Mouse (Mus musculus) bone marrow, adult 2 months (tissue): ENCODE results near the gene Myrfl. TPM values are rescaled to one million over a fixed set of nuclear protein-coding genes. Genes with fewer than 3 reads are reported as not detected.

ENCODE experiments used
- H3K27ac ChIP-seq: fragments of 200-500 bp; 2 replicates; pipeline ENCODE4 v1.5.1; 2012; ENCODE audit warnings: low read depth, mild to moderate bottlenecking, control low read depth, inconsistent platforms, low read length; ENCODE audit not compliant: control insufficient read depth, poor library complexity, insufficient read depth
- H3K4me1 ChIP-seq: fragments of 200-500 bp; 2 replicates; pipeline ENCODE4 v1.6.1; 2011; ENCODE audit warnings: low read length; ENCODE audit not compliant: control insufficient read depth, insufficient read depth
- H3K4me3 ChIP-seq: fragments of 200-500 bp; replicated peaks from 2 replicates; pipeline ENCODE3; 2011; ENCODE audit warnings: mild to moderate bottlenecking, low read depth, low read length, control low read depth; ENCODE audit not compliant: control insufficient read depth
- CTCF ChIP-seq: fragments of 200-500 bp; IDR thresholded peaks from 2 replicates; pipeline ENCODE4 v1.5.1; 2011; ENCODE audit warnings: low read length, control low read depth; ENCODE audit not compliant: control insufficient read depth, insufficient read depth
- POLR2A ChIP-seq: fragments of 200-500 bp; IDR thresholded peaks from 2 replicates; pipeline ENCODE4 v1.6.1; 2011; ENCODE audit warnings: low read depth, mild to moderate bottlenecking, control low read depth, low read length, borderline replicate concordance; ENCODE audit not compliant: control insufficient read depth
- WGBS: fragments of 180-500 bp; shearing (Covaris S2); methylation state at CpG from one replicate; pipeline ENCODE4 v1.1.7; 2018; 5-methylcytosine and 5-hydroxymethylcytosine counted together
- polyA plus RNA-seq: library from polyadenylated mRNA; stranded (reverse); fragments of >200 nt; gene quantifications from 2 replicates; pipeline ENCODE4 v1.2.4, GENCODE M21; 2011; ENCODE audit warnings: low replicate concordance; ENCODE audit not compliant: missing spikeins, insufficient read depth, insufficient read length

Gene Myrfl
- polyA plus RNA-seq, 1 experiment: not detected

GRCm38 (mm10) chr10:116789096-116789495, 107.6 kb downstream of the Myrfl start:
- TF ChIP-seq POLR2A (no peak), CTCF (peak; percentile 50; the same call in 1 of the 2 replicates)
- no peaks in the 10 kb centered on the region for H3K4me1 ChIP-seq
- H3K27ac ChIP-seq: no peak overlapping the region

GRCm38 (mm10) chr10:116788431-116788830, 108.3 kb downstream of the Myrfl start:
- no peak overlapping the region for H3K27ac ChIP-seq
- no peak overlapping the region for H3K4me3 ChIP-seq
- TF ChIP-seq POLR2A (no peak), CTCF (no peak)
- no peaks in the 10 kb centered on the region for H3K4me1 ChIP-seq

More at GRCm38 (mm10) chr10:116789096-116789495, 107.6 kb downstream of the Myrfl start:
- no peak overlapping the region for H3K4me3 ChIP-seq

- H3K4me1 ChIP-seq: no peaks in the 10 kb centered on the region
- H3K27ac ChIP-seq: no peak overlapping the region
- H3K4me3 ChIP-seq: no peak overlapping the region
- 82% methylated on average over 6 of the region's 6 CpGs for WGBS
- TF ChIP-seq CTCF (no peak), POLR2A (no peak)
Observed at GRCm38 (mm10) chr10:116784098-116784497, 112.6 kb downstream of the Myrfl start.

GRCm38 (mm10) chr10:116783020-116783419, 113.7 kb downstream of the Myrfl start:
- TF ChIP-seq CTCF: no peak
- no peak for TF ChIP-seq POLR2A
- Histone ChIP-seq H3K27ac (no peak overlapping the region), H3K4me3 (no peak overlapping the region), H3K4me1 (no peaks in the 10 kb centered on the region)
- 65% methylated on average over 3 of the region's 5 CpGs for WGBS

GRCm38 (mm10) chr10:116777947-116778346, 118.8 kb downstream of the Myrfl start:
- H3K4me1 ChIP-seq: no peaks in the 10 kb centered on the region
- no peak overlapping the region for H3K27ac ChIP-seq
- no peak for TF ChIP-seq POLR2A
- TF ChIP-seq CTCF: no peak
- WGBS: 66% methylated on average over 8 of the region's 8 CpGs
- H3K4me3 ChIP-seq: no peak overlapping the region

- TF ChIP-seq CTCF (no peak), POLR2A (no peak)
- H3K4me3 ChIP-seq: no peak overlapping the region
- H3K27ac ChIP-seq: no peak overlapping the region
- no peaks in the 10 kb centered on the region for H3K4me1 ChIP-seq
- WGBS: 86% methylated on average over 14 of the region's 14 CpGs
Observed at GRCm38 (mm10) chr10:116776846-116777245, 119.9 kb downstream of the Myrfl start.

- Histone ChIP-seq H3K27ac (no peak overlapping the region), H3K4me1 (no peaks in the 10 kb centered on the region), H3K4me3 (no peak overlapping the region)
- TF ChIP-seq CTCF: no peak
- TF ChIP-seq POLR2A: no peak
- WGBS: 79% methylated on average over 15 of the region's 15 CpGs
Observed at GRCm38 (mm10) chr10:116773846-116774750, 122.6 kb downstream of the Myrfl start.

GRCm38 (mm10) chr10:116771215-116771935, 125.3 kb downstream of the Myrfl start:
- no peaks in the 10 kb centered on the region for H3K4me1 ChIP-seq
- TF ChIP-seq CTCF (no peak), POLR2A (no peak)
- H3K4me3 ChIP-seq: no peak overlapping the region
- no peak overlapping the region for H3K27ac ChIP-seq
- WGBS: 80% methylated on average over 21 of the region's 21 CpGs
